Mouse (Mus musculus) fibroblast of lung, adult 2 months (primary cell): ENCODE measurements around the gene 1810037I17Rik.
"Not testable (repeated sequence)": the region's sequence is repeated elsewhere in the genome, so short reads cannot be mapped to it uniquely, and the experiment has no call there.

Experiments used
- DNase-seq: peaks from one replicate; pipeline ENCODE4 v3.0.0-alpha.2; 2011; ENCODE audit warnings: low read depth

1810037I17Rik gene

GRCm38 (mm10) chr3:122932466-122932865 is 8.5 kb downstream of the 1810037I17Rik start:
- DNase-seq = no peak

GRCm38 (mm10) chr3:122937176-122937575 is 13.2 kb downstream of the 1810037I17Rik start:
- DNase-seq = not testable (repeated sequence)

- no peak for DNase-seq
Measured at GRCm38 (mm10) chr3:122939215-122939614, 15.2 kb downstream of the 1810037I17Rik start.

- peak; percentile 69 for DNase-seq
Measured at GRCm38 (mm10) chr3:122943387-122943890, 19.4 kb downstream of the 1810037I17Rik start.

- no peak for DNase-seq
Measured at GRCm38 (mm10) chr3:122950129-122950528, 26.1 kb downstream of the 1810037I17Rik start.

- no peak for DNase-seq
Measured at GRCm38 (mm10) chr3:122964301-122964700, 40.3 kb downstream of the 1810037I17Rik start.

- DNase-seq = no peak
Measured at GRCm38 (mm10) chr3:122968391-122968790, 44.4 kb downstream of the 1810037I17Rik start.

- no peak for DNase-seq
Measured at GRCm38 (mm10) chr3:122972126-122972822, 48.3 kb downstream of the 1810037I17Rik start.

GRCm38 (mm10) chr3:122974833-122975232 is 50.8 kb downstream of the 1810037I17Rik start:
- no peak for DNase-seq

- no peak for DNase-seq
Measured at GRCm38 (mm10) chr3:122975363-122975762, 51.4 kb downstream of the 1810037I17Rik start.
